In genomic region chr8:86585118-86585517, GRCm38 (mm10) we compare ENCODE assay signal across 8 mouse cellular contexts. TPM values are rescaled to one million over a fixed set of nuclear protein-coding genes. Genes with fewer than 3 reads are reported as not detected.
DNase-seq lines count a peak whose midpoint lies in the region; ATAC-seq lines count a peak whose summit lies in the region.

No protein-coding gene starts in this region.

- H3K27me3 ChIP-seq in hindbrain, embryonic 12.5 days, result no peaks in the 10 kb centered on the region

- H3K36me3 ChIP-seq in hindbrain, embryonic 12.5 days, result no peaks in the 10 kb centered on the region

- WGBS in hindbrain, embryonic 12.5 days, result 5% methylated on average over 11 of the region's 11 CpGs

- peak; percentile 70 for ATAC-seq in hindbrain, embryonic 12.5 days (ENCODE audit: low FRiP score)

- H3K27ac ChIP-seq in hindbrain, embryonic 12.5 days, result no peak overlapping the region

- peak overlapping the region; percentile 35 for H3K4me3 ChIP-seq in hindbrain, embryonic 12.5 days

- H3K9me3 ChIP-seq in hindbrain, embryonic 12.5 days (replicated peaks), result no peaks in the 10 kb centered on the region

- peak; percentile 91 for DNase-seq in NIH3T3 (ENCODE audit: low read depth)
- peak; percentile 93 for DNase-seq in cerebellum, adult 9-11 months
- DNase-seq in frontal cortex, postnatal 10 days (ENCODE audit: low spot score in 2 of 2), result peak; percentile 62 to 83
- DNase-seq in layer of hippocampus, postnatal 10 days (ENCODE audit: low spot score in 2 of 2), result peak; percentile 90 to 94
- DNase-seq in lung, postnatal 10 days, result peak; percentile 93
- DNase-seq in ovary, postnatal 14 days (ENCODE audit: low spot score), result peak; percentile 66
- peak; percentile 65 to 83 for DNase-seq in thymus, postnatal 10 days (ENCODE audit: low spot score in 2 of 2)

- H3K4me1 ChIP-seq in hindbrain, embryonic 12.5 days, result no peaks in the 10 kb centered on the region

- H3K4me2 ChIP-seq in hindbrain, embryonic 12.5 days (replicated peaks), result peak overlapping the region; percentile 69

- H3K9ac ChIP-seq in hindbrain, embryonic 12.5 days, result 0 out of 2 replicates have a peak overlapping the region, but pooled peaks have one; percentile 54

RNA-seq across cellular contexts. Expression of gene Abcc12, which starts 4.6 kb away (rescaled TPM):
- polyA plus RNA-seq in hindbrain, embryonic 12.5 days (2016; fragmentation: Nextera tagmentation; extraction: Ambion mirVana), result 0.05 TPM in 1 of 2 replicates, not detected in the other
- under 1 TPM; 0.67 to 0.80 TPM for total RNA-seq in layer of hippocampus, postnatal 10 days (2021)

RNA-seq across cellular contexts. Expression of gene Lonp2, which starts 38.7 kb away (rescaled TPM):
- 84.1 and 95.2 TPM in 2 replicates for polyA plus RNA-seq in hindbrain, embryonic 12.5 days (2016; fragmentation: Nextera tagmentation; extraction: Ambion mirVana)
- 10 to 100 TPM; 61.6 to 61.8 TPM for total RNA-seq in layer of hippocampus, postnatal 10 days (2021)
